Mouse (Mus musculus): Measurements from ENCODE around the gene Rbl2.
A peak's percentile ranks its signal among the peaks of the same experiment; 100 is the strongest.

Rbl2 gene

GRCm38 (mm10) chr8:91069834-91070233 is at the start of gene Rbl2:
Gene Rbl2 (plus strand): TSS chr8:91070057.
- DNase-seq, result peak; percentile 95 to 97

GRCm38 (mm10) chr8:91034417-91034816 is 35.4 kb upstream of the Rbl2 start:
- no peak for DNase-seq

- no peak for DNase-seq
Measured at GRCm38 (mm10) chr8:91036905-91037304, 33.0 kb upstream of the Rbl2 start.

GRCm38 (mm10) chr8:91038637-91039036 is 31.2 kb upstream of the Rbl2 start:
- DNase-seq, result no peak

- DNase-seq, result no peak
Measured at GRCm38 (mm10) chr8:91046370-91046769, 23.5 kb upstream of the Rbl2 start.

GRCm38 (mm10) chr8:91051037-91051436 is 18.8 kb upstream of the Rbl2 start:
- DNase-seq, result peak; percentile 91 to 93

GRCm38 (mm10) chr8:91054418-91054817 is 15.4 kb upstream of the Rbl2 start:
- no peak for DNase-seq

- peak in 1 of 2 experiments; percentile 29 for DNase-seq
Measured at GRCm38 (mm10) chr8:91056848-91057247, 13.0 kb upstream of the Rbl2 start.

GRCm38 (mm10) chr8:91059086-91059578 is 10.7 kb upstream of the Rbl2 start:
- DNase-seq, result peak; percentile 58 to 62

- no peak for DNase-seq
Measured at GRCm38 (mm10) chr8:91059884-91060510, 9.9 kb upstream of the Rbl2 start.

GRCm38 (mm10) chr8:91060555-91061471 is 9.0 kb upstream of the Rbl2 start:
- DNase-seq, result peak; percentile 13 to 27

GRCm38 (mm10) chr8:91065179-91065578 is 4.7 kb upstream of the Rbl2 start:
- no peak for DNase-seq

GRCm38 (mm10) chr8:91069407-91069806 is 450 bp upstream of the Rbl2 start:
- peak; percentile 39 to 42 for DNase-seq

GRCm38 (mm10) chr8:91070275-91070859 is 510 bp downstream of the Rbl2 start:
- peak; percentile 75 to 78 for DNase-seq

GRCm38 (mm10) chr8:91077077-91077867 is 7.4 kb downstream of the Rbl2 start:
- DNase-seq, result no peak

- DNase-seq, result no peak
Measured at GRCm38 (mm10) chr8:91079678-91080077, 9.8 kb downstream of the Rbl2 start.

GRCm38 (mm10) chr8:91081911-91082310 is 12.1 kb downstream of the Rbl2 start:
- no peak for DNase-seq

GRCm38 (mm10) chr8:91082428-91082827 is 12.6 kb downstream of the Rbl2 start:
- no peak for DNase-seq

- DNase-seq, result no peak
Measured at GRCm38 (mm10) chr8:91088452-91088851, 18.6 kb downstream of the Rbl2 start.

- no peak for DNase-seq
Measured at GRCm38 (mm10) chr8:91089601-91090000, 19.7 kb downstream of the Rbl2 start.

GRCm38 (mm10) chr8:91094135-91094534 is 24.3 kb downstream of the Rbl2 start:
- no peak for DNase-seq

GRCm38 (mm10) chr8:91098106-91098505 is 28.2 kb downstream of the Rbl2 start:
- no peak for DNase-seq

GRCm38 (mm10) chr8:91106271-91106670 is 36.4 kb downstream of the Rbl2 start:
- no peak for DNase-seq
